Mouse (Mus musculus): ENCODE data around the gene Il13.

The Il13 gene

GRCm38 (mm10) chr11:53632122-53632733, 2.3 kb downstream of the Il13 start:
- no peak for DNase-seq (ENCODE audit: low spot score)

- peak; percentile 93 for DNase-seq (ENCODE audit: low spot score)
Observed at GRCm38 (mm10) chr11:53627859-53628258, 6.6 kb downstream of the Il13 start.

GRCm38 (mm10) chr11:53626802-53627373, 7.6 kb downstream of the Il13 start:
- DNase-seq (ENCODE audit: low spot score), result peak; percentile 62

GRCm38 (mm10) chr11:53624124-53624523, 10.4 kb downstream of the Il13 start:
- DNase-seq (ENCODE audit: low spot score), result no peak

GRCm38 (mm10) chr11:53623573-53623972, 10.9 kb downstream of the Il13 start:
- no peak for DNase-seq (ENCODE audit: low spot score)

GRCm38 (mm10) chr11:53622440-53622806, 12.1 kb downstream of the Il13 start:
- DNase-seq (ENCODE audit: low spot score), result no peak

- DNase-seq (ENCODE audit: low spot score), result no peak
Observed at GRCm38 (mm10) chr11:53621582-53622439, 12.7 kb downstream of the Il13 start.

- DNase-seq (ENCODE audit: low spot score), result no peak
Observed at GRCm38 (mm10) chr11:53620094-53620493, 14.4 kb downstream of the Il13 start.

- DNase-seq (ENCODE audit: low spot score), result no peak
Observed at GRCm38 (mm10) chr11:53619428-53619827, 15.1 kb downstream of the Il13 start.

- no peak for DNase-seq (ENCODE audit: low spot score)
Observed at GRCm38 (mm10) chr11:53618619-53619198, 15.8 kb downstream of the Il13 start, which contains the start of gene Il4. Gene Il4 (minus strand): TSS chr11:53618669.

GRCm38 (mm10) chr11:53617562-53618109, 16.9 kb downstream of the Il13 start:
- DNase-seq (ENCODE audit: low spot score), result no peak

- no peak for DNase-seq (ENCODE audit: low spot score)
Observed at GRCm38 (mm10) chr11:53616748-53617558, 17.5 kb downstream of the Il13 start.

GRCm38 (mm10) chr11:53615575-53615974, 18.9 kb downstream of the Il13 start:
- no peak for DNase-seq (ENCODE audit: low spot score)

- DNase-seq (ENCODE audit: low spot score), result no peak
Observed at GRCm38 (mm10) chr11:53615172-53615571, 19.3 kb downstream of the Il13 start.

- DNase-seq (ENCODE audit: low spot score), result no peak
Observed at GRCm38 (mm10) chr11:53609672-53610071, 24.8 kb downstream of the Il13 start.

- DNase-seq (ENCODE audit: low spot score), result no peak
Observed at GRCm38 (mm10) chr11:53609231-53609630, 25.3 kb downstream of the Il13 start.

- DNase-seq (ENCODE audit: low spot score), result no peak
Observed at GRCm38 (mm10) chr11:53605609-53606008, 28.9 kb downstream of the Il13 start.

GRCm38 (mm10) chr11:53604983-53605382, 29.5 kb downstream of the Il13 start:
- no peak for DNase-seq (ENCODE audit: low spot score)

GRCm38 (mm10) chr11:53591116-53591515, 43.4 kb downstream of the Il13 start:
- DNase-seq (ENCODE audit: low spot score), result no peak

- peak; percentile 47 for DNase-seq (ENCODE audit: low spot score)
Observed at GRCm38 (mm10) chr11:53590368-53590768, 44.1 kb downstream of the Il13 start.

- DNase-seq (ENCODE audit: low spot score), result no peak
Observed at GRCm38 (mm10) chr11:53588279-53588678, 46.2 kb downstream of the Il13 start.

- no peak for DNase-seq (ENCODE audit: low spot score)
Observed at GRCm38 (mm10) chr11:53585510-53585909, 49.0 kb downstream of the Il13 start.

All from MN1 (cell line).